Mouse (Mus musculus): Measurements from ENCODE around the gene Has1.
"Not testable (repeated sequence)": the region's sequence is repeated elsewhere in the genome, so short reads cannot be mapped to it uniquely, and the experiment has no call there.

The Has1 gene

GRCm38 (mm10) chr17:17855064-17855838 lies at the start of gene Has1:
TSS of gene Has1 (minus strand) at chr17:17855205.
- DNase-seq: no peak

GRCm38 (mm10) chr17:17900768-17901167 lies 45.8 kb upstream of the Has1 start:
- no peak for DNase-seq

- DNase-seq: no peak
Measured at GRCm38 (mm10) chr17:17899268-17899667, 44.3 kb upstream of the Has1 start.

- DNase-seq: peak in 1 of 2 experiments; percentile 50
Measured at GRCm38 (mm10) chr17:17896039-17896438, 41.0 kb upstream of the Has1 start.

- no peak for DNase-seq
Measured at GRCm38 (mm10) chr17:17889732-17890425, 34.9 kb upstream of the Has1 start.

GRCm38 (mm10) chr17:17887774-17888248 lies 32.8 kb upstream of the Has1 start, which contains the start of the genes Fpr2 and Fpr3:
TSS of gene Fpr2 (plus strand) at chr17:17887824.
TSS of gene Fpr3 (plus strand) at chr17:17887852.
- no peak for DNase-seq

GRCm38 (mm10) chr17:17883840-17884239 lies 28.8 kb upstream of the Has1 start, which contains the start of gene Fpr1:
TSS of gene Fpr1 (minus strand) at chr17:17883940.
- DNase-seq: no peak

- no peak for DNase-seq
Measured at GRCm38 (mm10) chr17:17882672-17883071, 27.7 kb upstream of the Has1 start.

GRCm38 (mm10) chr17:17879347-17879746 lies 24.3 kb upstream of the Has1 start:
- DNase-seq: no peak

GRCm38 (mm10) chr17:17871697-17872096 lies 16.7 kb upstream of the Has1 start:
- no peak for DNase-seq

GRCm38 (mm10) chr17:17870892-17871550 lies 16.0 kb upstream of the Has1 start:
- no peak for DNase-seq

- DNase-seq: no peak
Measured at GRCm38 (mm10) chr17:17866801-17867469, 11.9 kb upstream of the Has1 start.

- DNase-seq: no peak
Measured at GRCm38 (mm10) chr17:17865168-17865567, 10.2 kb upstream of the Has1 start.

GRCm38 (mm10) chr17:17862360-17862759 lies 7.4 kb upstream of the Has1 start:
- DNase-seq: no peak

GRCm38 (mm10) chr17:17860110-17860509 lies 5.1 kb upstream of the Has1 start:
- DNase-seq: no peak

- DNase-seq: no peak
Measured at GRCm38 (mm10) chr17:17857446-17857845, 2.4 kb upstream of the Has1 start.

- no peak for DNase-seq
Measured at GRCm38 (mm10) chr17:17856612-17857011, 1.6 kb upstream of the Has1 start.

- DNase-seq: peak in 1 of 2 experiments; percentile 33
Measured at GRCm38 (mm10) chr17:17849906-17850712, 4.9 kb downstream of the Has1 start.

GRCm38 (mm10) chr17:17848988-17849387 lies 6.0 kb downstream of the Has1 start:
- DNase-seq: no peak

- DNase-seq: peak; percentile 32 to 36
Measured at GRCm38 (mm10) chr17:17845187-17846027, 9.6 kb downstream of the Has1 start.

GRCm38 (mm10) chr17:17844606-17845005 lies 10.4 kb downstream of the Has1 start:
- not testable (repeated sequence) for DNase-seq
